Mouse (Mus musculus): ENCODE measurements around the gene E130218I03Rik. TPM values are rescaled to one million over a fixed set of nuclear protein-coding genes. Genes with fewer than 3 reads are reported as not detected.
"Not testable (repeated sequence)": the region's sequence is repeated elsewhere in the genome, so short reads cannot be mapped to it uniquely, and the experiment has no call there.

The E130218I03Rik gene
- total RNA-seq, 1 experiment from 2014 or later, result 1.8 TPM

DNA sequence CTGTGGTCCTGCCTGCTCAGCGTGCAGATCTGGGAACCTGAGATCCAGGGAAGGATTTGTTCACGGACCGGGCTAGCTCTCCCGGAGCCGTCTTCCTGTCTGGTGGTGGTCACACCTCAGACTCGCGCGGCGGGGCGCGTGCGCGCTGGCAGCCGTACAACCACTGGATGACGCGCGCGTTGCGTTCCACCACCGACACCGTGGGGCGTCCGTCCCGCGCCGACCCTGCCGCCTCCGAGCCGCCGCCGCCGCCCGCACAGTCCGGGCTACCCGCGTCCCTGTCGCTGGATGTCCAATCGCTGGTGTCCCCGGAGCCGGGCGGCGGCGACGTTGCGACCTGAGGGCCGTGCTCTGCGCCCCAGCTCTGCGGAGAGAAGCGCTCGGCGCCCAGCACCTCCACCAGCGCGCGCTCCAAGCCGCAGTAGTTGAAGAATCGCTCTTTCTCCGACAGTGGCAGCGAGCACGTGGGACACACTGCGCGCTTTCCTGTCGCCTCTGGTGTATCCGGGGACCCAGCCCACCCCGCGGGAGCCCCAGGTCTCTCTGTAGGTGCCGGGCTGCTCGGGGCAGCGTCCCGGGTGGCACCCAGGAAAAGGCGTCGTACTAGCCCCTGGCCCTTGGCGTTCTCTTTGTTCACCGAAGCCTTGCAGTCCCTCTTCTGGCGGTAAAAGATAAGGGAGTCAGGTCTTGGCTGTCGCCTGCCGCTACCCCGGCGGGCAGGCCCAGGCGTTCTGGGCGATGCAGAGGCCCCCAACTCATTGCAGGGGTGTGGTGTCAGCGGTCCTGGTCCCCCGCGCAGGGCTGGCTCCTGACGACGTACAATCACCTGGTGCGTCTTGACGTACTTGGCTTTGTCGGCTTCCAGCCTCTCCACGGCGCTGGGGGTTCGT is 8.0 kb downstream of the E130218I03Rik start:
- peak; percentile 19 for ATAC-seq (replicated peaks; ENCODE audit: low read depth, poor library complexity, severe bottlenecking)

DNA sequence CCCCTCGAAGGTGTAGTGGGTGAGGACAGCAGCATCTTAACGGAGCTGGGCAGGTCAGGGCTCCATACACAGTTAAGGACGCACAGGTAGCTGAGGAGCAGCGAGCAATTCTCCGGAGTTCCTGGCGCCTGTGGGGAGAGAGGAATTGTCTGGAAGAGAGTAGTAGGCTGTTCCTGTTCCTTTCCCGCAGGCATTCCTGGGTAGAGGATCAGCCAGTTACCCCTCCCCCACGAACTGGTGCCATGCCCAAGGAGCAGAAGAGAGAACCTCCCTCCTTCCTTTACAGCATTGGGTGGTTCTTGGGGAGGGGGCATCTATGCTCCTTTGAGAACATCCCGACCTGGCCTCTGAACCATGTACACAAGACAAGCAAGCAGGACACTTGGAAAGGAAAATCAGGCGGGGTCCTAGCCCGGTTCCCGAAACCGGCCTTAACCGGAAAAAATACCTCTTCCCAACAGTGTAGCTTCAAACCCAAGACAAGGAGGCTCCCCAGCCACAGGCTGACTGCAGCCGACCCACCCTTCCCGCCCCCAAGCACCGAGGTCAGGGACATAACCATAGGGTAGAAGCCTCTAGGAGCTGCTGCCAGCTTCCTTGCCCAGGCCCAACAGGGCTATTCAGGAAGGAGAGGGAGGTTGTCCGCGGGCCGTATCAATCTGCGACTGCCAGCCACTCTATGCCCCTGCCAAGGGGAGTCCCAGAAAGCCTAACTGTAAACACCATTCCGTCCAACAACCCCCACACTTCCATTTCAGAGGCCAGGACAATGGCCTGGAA is 8.9 kb downstream of the E130218I03Rik start:
- ATAC-seq (replicated peaks; ENCODE audit: low read depth, poor library complexity, severe bottlenecking), result no peak

DNA sequence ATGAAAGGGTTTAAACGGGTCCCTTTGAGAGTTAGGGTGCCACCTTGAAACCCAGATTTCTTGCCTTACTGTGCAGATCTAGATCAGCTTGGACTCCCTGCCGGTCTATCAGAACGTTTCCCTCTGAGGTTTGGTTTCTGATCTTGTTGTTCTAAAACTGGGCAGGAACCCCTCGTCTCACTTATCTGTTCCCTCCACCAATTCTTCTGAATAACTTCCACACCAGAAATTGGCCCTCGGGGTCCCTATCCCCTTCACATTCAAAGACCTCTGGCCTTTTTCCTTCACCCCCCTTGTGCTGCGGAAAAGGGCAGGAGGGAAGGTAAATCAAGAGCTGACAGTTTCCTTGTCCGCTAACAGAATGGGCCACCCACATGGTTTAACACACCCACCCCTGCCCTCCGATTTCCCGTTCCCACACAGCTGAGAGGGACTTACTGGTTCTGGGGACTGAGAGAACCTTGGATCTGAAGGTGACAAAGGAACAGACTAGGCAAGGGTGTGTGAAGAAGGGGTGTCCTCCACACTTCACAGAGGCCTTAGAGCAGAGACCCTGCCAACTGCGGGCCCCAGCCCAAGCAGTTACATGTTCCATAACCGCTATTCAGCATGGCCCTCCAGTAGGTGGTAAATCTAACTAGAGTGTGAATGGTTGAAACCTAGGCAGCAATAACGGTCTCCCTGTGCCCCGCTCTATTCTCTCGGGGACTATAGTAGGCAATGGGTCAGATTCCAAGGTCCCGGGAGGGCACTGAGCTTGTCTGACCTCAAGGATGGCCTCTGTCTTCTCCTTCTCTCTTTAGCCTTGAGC is 9.7 kb downstream of the E130218I03Rik start:
- ATAC-seq (replicated peaks; ENCODE audit: low read depth, poor library complexity, severe bottlenecking), result no peak

DNA sequence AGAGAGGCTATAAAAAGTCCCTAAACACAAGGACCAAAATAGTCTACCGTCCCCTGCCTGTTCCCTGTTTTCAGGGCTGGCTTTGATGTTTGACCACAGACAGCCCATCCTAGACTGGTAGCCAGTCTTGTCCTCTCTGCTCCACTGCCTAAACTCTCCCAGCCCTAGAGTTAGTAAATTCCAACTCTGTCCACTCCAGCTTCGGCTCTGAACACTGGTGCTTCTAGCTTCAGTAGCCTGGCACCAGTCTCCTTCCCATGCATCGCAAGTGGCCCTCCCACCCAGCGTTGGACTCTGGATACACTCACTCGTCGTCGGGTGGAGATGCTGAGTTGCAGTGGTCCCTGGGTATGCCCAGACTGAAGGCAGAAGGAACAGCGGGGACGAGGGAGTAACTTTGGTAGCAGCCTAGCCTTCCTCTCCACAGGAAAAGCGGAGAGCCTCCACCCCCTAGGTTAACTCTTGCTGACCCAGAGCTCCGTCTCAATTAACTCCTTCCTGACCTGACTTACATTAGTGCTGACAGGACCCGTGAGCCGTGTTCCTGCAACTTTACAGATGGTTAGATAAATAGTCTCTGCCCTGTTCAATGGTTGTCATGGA is 10.4 kb downstream of the E130218I03Rik start, which contains the start of gene Grrp1:
TSS of gene Grrp1 (minus strand) at position 385 of the 603 bp plus-strand sequence.
- no peak for ATAC-seq (replicated peaks; ENCODE audit: low read depth, poor library complexity, severe bottlenecking)

DNA sequence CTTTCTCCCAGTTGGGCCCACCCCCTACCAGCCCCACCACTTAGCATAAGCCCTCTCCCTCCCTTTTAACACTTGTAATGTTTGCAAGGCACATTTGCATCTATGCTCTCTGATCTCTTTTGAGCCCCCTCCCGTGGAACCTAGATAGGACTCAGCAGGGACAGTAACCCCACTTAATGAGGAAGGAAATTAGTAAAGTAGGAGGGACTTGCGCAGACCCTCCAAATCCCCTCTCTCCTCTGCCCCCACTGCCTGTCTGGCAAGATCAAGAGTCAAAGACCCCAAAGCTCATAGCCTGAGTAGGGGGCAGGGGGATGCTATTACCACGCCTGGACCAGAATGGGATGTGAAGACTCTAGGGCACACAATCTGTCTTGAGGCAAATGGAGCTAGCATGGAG is 11.4 kb downstream of the E130218I03Rik start:
- ATAC-seq (replicated peaks; ENCODE audit: low read depth, poor library complexity, severe bottlenecking), result no peak

DNA sequence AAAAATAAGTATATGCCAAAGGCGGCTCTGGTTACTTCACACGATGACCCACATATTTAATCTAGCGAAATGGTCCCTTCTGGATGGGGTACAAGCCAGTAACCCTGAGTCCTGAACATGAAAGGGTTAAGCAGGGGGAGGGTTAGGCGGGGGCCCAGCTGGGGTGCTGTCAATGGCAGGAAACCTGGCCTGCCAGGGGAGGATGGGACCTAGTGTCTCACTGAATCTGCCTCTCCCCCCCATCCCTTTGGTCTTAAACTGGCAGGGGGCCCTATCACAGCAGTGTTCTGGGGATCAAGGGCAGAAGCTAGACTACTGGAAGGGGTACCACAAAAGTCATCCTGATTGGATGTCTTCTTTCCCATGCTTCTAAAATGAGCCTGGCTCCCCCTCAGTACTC is 12.4 kb downstream of the E130218I03Rik start:
- ATAC-seq (replicated peaks; ENCODE audit: low read depth, poor library complexity, severe bottlenecking), result no peak

DNA sequence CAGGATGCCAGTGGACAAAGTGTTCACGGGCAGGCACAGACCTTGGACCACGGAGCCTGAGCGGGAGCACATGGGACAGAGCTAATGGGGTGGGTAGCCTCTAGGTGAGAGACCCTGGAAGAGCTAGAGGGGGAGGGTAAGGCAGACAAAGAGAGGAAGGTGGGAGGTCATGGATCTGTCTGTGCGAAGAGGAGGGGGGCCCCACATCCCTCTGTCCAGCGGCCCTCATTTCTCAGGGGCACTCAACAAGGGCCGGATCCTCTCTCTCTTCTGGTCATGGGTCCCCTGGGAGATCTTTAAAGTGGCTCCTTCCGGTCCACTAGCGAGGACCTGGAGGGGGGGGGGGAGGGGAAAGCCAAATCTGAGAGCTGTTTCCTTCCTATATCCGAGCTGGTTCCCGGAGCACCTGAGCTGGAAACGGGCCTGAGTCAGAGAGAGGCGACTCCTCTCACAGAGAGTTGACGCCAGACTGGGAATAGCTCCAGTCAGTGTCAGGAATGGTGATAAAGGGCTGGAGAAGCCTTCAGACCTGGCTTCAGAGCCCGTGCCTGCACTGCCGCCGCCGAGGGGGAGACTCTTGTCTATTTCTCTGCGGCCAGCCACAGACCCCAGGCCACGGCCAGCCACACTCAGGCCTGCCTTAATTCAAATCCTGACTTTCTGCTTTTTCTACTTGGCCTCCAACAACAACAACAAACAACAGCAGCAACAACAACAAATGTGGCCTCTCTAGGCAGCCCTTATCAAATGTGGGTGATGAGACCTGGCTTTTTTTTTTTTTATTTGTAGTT is 13.1 kb downstream of the E130218I03Rik start:
- ATAC-seq (replicated peaks; ENCODE audit: low read depth, poor library complexity, severe bottlenecking), result no peak

DNA sequence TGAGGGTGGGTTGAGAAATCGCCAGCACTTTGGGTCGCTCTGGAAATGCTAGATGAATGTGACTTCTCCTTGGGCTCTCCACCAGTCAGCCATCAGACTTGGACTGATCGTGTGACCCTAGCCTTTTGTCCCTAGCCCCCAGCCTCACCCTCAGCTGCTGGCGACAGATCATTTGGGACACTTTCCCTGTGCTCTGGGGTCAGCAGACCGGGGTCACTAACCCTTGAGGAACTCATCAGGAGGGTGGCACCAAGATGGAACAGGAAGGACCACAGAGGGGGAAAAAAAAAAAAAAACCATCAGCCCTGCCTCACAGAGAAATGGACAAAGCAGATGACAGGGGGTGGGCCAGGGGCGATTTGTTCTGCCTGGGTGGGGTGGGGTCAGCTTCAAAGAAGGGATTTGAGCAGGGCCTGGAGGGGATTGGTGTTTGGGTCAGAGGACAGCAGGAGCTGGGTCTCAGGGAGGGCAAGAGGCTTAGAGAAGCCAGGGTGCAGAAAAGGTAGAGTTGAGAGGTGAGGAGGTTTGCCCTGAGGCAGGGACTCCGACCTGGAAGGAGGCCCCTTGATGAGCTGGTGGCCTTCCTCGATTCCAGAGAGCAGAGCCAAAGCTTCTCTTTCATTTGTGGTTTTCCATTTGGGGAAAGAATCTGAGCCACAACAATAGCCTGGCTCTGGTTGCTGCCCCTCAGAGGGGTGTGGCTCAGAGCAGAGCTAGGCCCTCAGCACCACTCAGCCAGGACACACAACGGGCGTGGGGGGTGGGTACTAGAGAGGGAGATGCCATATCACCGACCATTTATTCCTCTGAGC is 13.9 kb downstream of the E130218I03Rik start:
- ATAC-seq (replicated peaks; ENCODE audit: low read depth, poor library complexity, severe bottlenecking), result no peak

DNA sequence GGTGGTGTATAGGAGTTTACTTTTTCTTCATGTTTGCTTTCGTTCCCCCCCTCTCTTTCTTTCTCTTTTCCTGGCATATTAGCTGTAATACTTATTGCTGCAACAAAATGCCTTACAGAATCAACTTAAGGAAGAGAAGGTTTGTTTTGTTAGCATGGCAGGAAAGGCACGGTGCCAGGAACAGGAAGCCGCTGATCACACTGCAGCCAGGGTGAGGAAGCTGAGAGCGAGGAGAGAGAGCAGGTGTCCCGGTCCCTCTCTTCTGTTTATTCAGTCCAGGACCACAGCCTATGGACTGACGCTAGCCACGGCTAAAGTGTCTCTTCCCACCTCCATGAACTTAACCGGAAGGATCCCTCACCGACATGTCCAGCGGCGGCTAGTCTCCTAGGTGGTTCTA is 14.9 kb downstream of the E130218I03Rik start:
- peak; percentile 50; the same call in 1 of the 2 replicates for ATAC-seq (replicated peaks; ENCODE audit: low read depth, poor library complexity, severe bottlenecking)

DNA sequence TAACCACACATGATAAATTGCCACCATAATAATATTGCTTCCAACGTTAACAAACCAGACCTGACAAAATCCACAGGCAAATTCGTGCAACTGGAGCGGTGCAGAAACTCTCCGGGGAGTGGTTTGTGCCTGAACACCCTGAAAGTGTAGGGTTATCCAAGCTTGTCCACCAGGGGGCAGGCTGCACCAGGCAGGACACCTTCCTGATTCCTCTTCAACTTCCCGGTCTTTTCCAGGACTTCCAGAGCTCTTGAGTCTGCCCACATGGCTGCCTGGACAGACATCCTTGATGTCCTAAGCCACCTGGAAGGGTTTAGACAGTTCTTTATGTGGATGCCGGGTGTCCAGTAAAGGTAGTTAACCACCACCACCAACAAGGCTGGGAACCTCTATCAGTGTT is 19.7 kb downstream of the E130218I03Rik start:
- ATAC-seq (replicated peaks; ENCODE audit: low read depth, poor library complexity, severe bottlenecking), result 0 out of 2 replicates have a peak, but pooled peaks have one; percentile 60

DNA sequence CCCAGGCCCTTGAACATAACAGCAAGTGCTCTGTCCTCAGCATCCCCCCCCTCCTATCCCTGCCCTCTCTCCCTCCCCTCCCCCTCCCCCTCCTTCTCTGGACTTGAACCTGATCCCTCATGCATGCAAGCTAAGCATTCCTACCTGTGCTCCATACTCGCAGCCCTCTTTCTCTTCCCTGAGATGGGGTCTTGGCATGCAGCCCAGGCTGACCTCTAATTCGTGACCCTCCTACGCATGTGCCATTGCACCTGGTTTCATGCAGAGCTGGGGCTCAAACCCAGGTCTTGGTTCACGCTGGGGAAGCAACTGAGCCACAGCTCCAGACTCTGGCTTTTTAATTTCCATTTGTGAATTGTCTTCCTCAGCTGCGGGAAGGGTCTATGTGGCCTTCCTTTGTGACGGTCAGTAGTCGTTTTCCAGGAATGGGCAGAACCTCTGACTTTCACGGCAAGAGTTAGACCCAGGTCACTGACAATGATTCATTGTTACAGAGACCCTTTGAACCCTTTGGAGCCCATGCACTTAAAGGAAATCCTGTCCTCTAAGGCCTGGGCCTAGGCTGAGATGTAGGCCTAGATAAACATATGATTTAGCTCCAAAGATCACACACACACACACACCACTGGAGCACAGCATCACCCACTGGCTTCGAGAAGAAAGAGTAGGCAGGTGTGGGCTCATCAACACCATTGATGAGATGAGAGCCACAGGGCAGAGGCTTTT is 22.6 kb downstream of the E130218I03Rik start:
- ATAC-seq (replicated peaks; ENCODE audit: low read depth, poor library complexity, severe bottlenecking), result no peak

DNA sequence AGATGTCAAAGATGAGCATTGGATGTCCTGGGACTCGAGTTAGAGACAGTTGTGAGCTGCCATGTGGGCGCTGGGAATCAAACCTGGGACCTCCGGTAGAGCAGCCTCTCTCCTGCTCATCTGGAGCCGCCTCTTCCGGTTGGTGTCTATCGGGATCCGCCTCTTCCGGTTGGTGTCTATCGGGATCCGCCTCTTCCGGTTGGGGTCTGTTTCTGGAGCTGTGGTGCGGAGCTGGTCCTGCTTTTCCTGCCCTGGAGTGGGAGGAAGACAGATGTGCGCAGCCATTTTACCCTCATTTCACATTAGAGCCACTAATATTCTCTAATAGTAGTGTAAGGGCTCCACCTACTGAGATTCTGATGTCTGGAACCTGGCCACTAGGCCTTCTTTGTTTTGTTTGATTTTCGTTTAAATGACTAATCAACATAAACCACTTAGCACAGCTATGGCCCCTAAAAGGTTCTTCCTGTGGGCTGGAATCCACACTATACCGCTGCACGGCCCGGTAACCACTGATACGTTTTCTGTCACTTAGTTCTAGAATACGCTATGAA is 24.7 kb downstream of the E130218I03Rik start:
- peak; percentile 46 for ATAC-seq (replicated peaks; ENCODE audit: low read depth, poor library complexity, severe bottlenecking)

DNA sequence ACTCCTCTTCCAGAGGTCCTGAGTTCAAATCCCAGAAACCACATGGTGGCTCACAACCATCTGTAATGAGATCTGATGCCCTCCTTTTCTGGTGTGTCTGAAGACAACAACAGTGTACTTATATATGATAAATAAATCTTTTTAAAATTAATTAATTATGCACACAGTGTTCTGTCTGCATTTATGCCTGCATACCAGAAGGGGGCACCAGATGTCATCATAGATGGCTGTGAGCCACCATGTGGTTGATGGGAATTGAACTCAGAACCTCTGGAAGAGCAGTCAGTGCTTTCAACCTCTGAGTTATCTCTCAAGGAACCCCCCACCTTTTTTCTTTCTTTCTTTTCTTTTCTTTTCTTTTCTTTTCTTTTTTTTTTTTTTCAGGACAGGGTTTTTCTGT is 26.2 kb downstream of the E130218I03Rik start:
- ATAC-seq (replicated peaks; ENCODE audit: low read depth, poor library complexity, severe bottlenecking), result not testable (repeated sequence)

DNA sequence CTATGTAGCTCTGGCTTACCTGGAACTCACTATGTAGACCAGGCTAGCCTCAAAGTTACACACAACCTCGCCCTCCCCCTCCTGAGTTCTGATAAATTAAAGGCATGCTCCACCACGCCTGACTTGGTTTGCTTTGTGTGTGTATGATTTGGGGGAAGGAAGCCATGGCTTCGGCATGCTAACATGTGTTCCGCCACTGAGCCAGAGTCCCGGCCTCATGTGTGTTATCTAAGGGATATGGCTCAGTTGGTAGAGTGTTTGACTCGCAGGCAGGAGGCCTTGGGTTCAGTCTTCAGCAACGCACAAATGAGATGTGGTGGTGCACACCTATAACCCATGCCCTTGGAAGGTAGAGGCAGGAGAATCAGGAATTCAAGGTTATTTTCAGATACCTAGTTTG is 28.5 kb downstream of the E130218I03Rik start:
- no peak for ATAC-seq (replicated peaks; ENCODE audit: low read depth, poor library complexity, severe bottlenecking)

DNA sequence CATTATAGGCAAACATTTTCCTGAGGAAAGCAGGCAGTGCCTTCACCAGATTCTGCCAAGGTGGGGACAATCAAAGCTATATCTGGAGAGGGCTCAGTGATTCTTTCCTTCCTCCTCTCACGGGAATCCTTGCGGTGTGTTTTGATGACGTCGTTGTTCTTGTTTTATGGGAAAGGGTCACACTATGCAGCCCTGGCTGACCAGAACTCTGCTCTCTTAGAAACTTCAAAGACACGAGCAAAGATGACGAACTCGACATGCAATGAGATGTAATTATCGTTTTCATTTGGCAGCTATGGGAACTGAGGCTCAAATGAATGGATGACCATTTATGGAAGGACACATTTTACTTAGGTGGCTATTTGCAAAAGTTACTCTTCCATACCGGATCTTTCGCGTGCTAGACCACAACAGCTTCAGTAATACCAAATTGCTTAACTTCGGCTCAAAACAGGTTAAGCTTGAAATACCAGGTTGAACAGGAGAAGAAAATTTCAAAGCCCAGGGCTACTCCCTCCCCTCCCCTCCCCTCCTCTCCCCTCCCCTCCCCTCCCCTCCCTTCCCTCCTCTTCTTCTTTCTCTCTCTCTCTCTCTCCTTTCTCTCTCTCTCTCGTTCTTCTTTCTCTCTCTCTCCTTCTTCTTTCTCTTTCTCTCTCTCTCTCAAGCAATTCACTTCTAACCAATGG is 29.4 kb downstream of the E130218I03Rik start:
- no peak for ATAC-seq (replicated peaks; ENCODE audit: low read depth, poor library complexity, severe bottlenecking)

DNA sequence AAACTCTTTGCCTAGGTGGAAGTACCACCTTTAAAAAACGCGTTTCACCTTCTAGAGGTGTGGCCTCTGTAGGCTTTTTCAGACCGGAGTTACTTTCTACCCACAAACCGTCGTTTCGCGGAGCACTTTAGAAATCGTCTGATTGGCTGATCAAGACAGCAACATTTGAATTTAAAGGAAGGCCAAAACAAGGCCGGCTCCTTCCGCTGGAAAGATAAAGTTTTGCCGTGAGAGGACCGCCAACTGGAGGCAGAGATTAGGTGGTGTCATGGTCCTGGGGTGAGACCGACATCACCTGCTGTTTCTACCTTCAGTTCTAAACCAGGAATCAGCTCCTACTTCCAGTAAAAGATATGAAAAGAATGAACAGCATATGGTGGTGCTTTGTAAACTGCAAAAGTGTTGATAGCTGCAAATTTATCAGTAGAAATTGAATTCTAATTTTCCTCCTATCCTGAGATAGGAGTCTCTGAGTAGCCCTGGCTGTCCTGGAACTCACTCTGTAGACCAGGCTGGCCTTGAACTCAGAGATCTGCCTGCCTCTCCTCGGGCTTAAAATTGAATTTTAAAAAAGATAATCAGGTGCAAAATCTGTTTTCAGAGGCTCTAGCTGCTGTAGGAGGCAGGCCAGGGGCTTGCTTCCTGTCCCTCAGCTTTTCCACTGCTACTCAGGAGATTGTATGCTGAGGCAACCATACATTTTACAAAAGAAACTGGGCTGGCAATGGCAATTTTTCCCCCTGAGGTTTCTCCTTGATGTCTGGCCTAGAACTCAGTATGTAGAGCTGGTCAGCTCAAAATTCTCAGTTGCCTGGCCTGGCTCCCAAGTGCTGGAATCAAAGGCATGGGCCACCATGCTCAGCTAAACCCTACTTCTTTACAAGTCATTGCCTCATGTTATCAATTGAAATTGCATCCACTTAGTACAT is 30.2 kb downstream of the E130218I03Rik start:
- peak; percentile 87 for ATAC-seq (replicated peaks; ENCODE audit: low read depth, poor library complexity, severe bottlenecking)

Measured in common myeloid progenitor, adult 5-6 weeks (primary cell).